8 mouse cellular contexts compared by ENCODE assay signal in genomic region chr4:150871392-150872138, GRCm38 (mm10). TPM values are rescaled to one million over a fixed set of nuclear protein-coding genes. Genes with fewer than 3 reads are reported as not detected.
A peak's percentile ranks its signal among the peaks of the same experiment; 100 is the strongest.
DNase-seq lines count a peak whose midpoint lies in the region; ATAC-seq and TF ChIP-seq lines count a peak whose summit lies in the region.

No protein-coding gene starts in this region.

- no peaks in the 10 kb centered on the region for H3K27me3 ChIP-seq in thymus, adult 2 months (ENCODE audit: control insufficient read depth, insufficient read depth, low read length)
- H3K27me3 ChIP-seq in embryonic facial prominence, embryonic 12.5 days: no peaks in the 10 kb centered on the region
- no peaks in the 10 kb centered on the region for H3K27me3 ChIP-seq in midbrain, embryonic 14.5 days (ENCODE audit: control insufficient read depth, insufficient read depth, low read length)

- H3K36me3 ChIP-seq in thymus, adult 2 months (ENCODE audit: control insufficient read depth, insufficient read depth, low read length): peaks cover 13% of the 10 kb centered on the region; the same call in 1 of the 2 replicates
- H3K36me3 ChIP-seq in embryonic facial prominence, embryonic 12.5 days: peaks cover 17% of the 10 kb centered on the region
- H3K36me3 ChIP-seq in midbrain, embryonic 14.5 days (ENCODE audit: control insufficient read depth, insufficient read depth, low read length): peaks cover 14% of the 10 kb centered on the region

- H3K4me1 ChIP-seq in thymus, adult 2 months (replicated peaks; ENCODE audit: control insufficient read depth, insufficient read depth, low read length): peaks cover 10% of the 10 kb centered on the region
- H3K4me1 ChIP-seq in embryonic facial prominence, embryonic 12.5 days: peaks cover 25% of the 10 kb centered on the region
- H3K4me1 ChIP-seq in midbrain, embryonic 14.5 days (ENCODE audit: control insufficient read depth, insufficient read depth, low read length): peaks cover 7% of the 10 kb centered on the region; the same call in 1 of the 2 replicates

- intact Hi-C loops in heart, postnatal 14 days (cut with DNase I): no loop called here

- peak overlapping the region; percentile 6; the same call in 1 of the 2 replicates for H3K4me2 ChIP-seq in embryonic facial prominence, embryonic 12.5 days (replicated peaks)
- no peak overlapping the region for H3K4me2 ChIP-seq in midbrain, embryonic 14.5 days (ENCODE audit: low read length)

- no peak for TF ChIP-seq CTCF in thymus, adult 2 months (IDR thresholded peaks at IDR 0.05; ENCODE audit: borderline replicate concordance, control insufficient read depth, extremely low read depth, insufficient read depth, low read length, poor library complexity)

- H3K4me3 ChIP-seq in thymus, adult 2 months (ENCODE audit: control insufficient read depth, insufficient read depth, low read length): no peak overlapping the region
- no peak overlapping the region for H3K4me3 ChIP-seq in embryonic facial prominence, embryonic 12.5 days
- no peak overlapping the region for H3K4me3 ChIP-seq in midbrain, embryonic 14.5 days (replicated peaks; ENCODE audit: low read depth, low read length)

- H3K27ac ChIP-seq in thymus, adult 2 months (ENCODE audit: control insufficient read depth, insufficient read depth, low read length): peak overlapping the region; percentile 20; the same call in 1 of the 2 replicates
- H3K27ac ChIP-seq in embryonic facial prominence, embryonic 12.5 days: peak overlapping the region; percentile 73
- no peak overlapping the region for H3K27ac ChIP-seq in midbrain, embryonic 14.5 days (replicated peaks; ENCODE audit: low read depth, low read length)

- TF ChIP-seq POLR2A in thymus, adult 2 months (IDR thresholded peaks at IDR 0.05; ENCODE audit: control insufficient read depth, extremely low read depth, insufficient read depth, low read length, poor library complexity): no peak

- ATAC-seq in embryonic facial prominence, embryonic 12.5 days (ENCODE audit: insufficient number of reproducible peaks, insufficient read depth, low FRiP score, low TSS enrichment): peak; percentile 73
- ATAC-seq in midbrain, embryonic 14.5 days (ENCODE audit: low FRiP score, low TSS enrichment): no peak

- no peak overlapping the region for H3K9ac ChIP-seq in embryonic facial prominence, embryonic 12.5 days
- peak overlapping the region; percentile 20; the same call in 1 of the 2 replicates for H3K9ac ChIP-seq in midbrain, embryonic 14.5 days (replicated peaks; ENCODE audit: low read length)

- H3K9me3 ChIP-seq in embryonic facial prominence, embryonic 12.5 days: no peaks in the 10 kb centered on the region
- H3K9me3 ChIP-seq in midbrain, embryonic 14.5 days (ENCODE audit: control insufficient read depth, low read length): no peaks in the 10 kb centered on the region

- DNase-seq in thymus, adult 2 months: no peak
- DNase-seq in thymus, adult 18-20 months: no peak
- peak; percentile 61 to 64 for DNase-seq in heart, postnatal 14 days
- peak; percentile 39 for DNase-seq in layer of hippocampus, adult 9-11 months
- DNase-seq in midbrain, embryonic 14.5 days: peak; percentile 12
- DNase-seq in right cerebral cortex, postnatal 14 days: no peak
- no peak for DNase-seq in thymus, postnatal 14 days

- WGBS in thymus, adult 2 months: 90% methylated on average over 10 of the region's 10 CpGs
- WGBS in embryonic facial prominence, embryonic 12.5 days: 17% methylated on average over 10 of the region's 10 CpGs
- 35% methylated on average over 10 of the region's 10 CpGs for WGBS in midbrain, embryonic 14.5 days

RNA-seq across cellular contexts. Expression of gene Errfi1, which starts 17.8 kb away (rescaled TPM):
- 12.4 and 17.2 TPM in 2 replicates for polyA plus RNA-seq in thymus, adult 2 months (2012; rRNA removed)
- 26.9 and 27.8 TPM in 2 replicates for polyA plus RNA-seq in embryonic facial prominence, embryonic 12.5 days (2016; fragmentation: Nextera tagmentation; extraction: Ambion mirVana)
- total RNA-seq in heart, postnatal 14 days (2021): 10 to 100 TPM; 38.4 to 44.5 TPM
- 20.1 and 25.3 TPM in 2 replicates for polyA plus RNA-seq in midbrain, embryonic 14.5 days (2014; fragmentation: Nextera tagmentation; extraction: Ambion mirVana)

RNA-seq across cellular contexts. Expression of gene Park7, which starts 42.7 kb away (rescaled TPM):
- polyA plus RNA-seq in thymus, adult 2 months (2012; rRNA removed): 128 and 138 TPM in 2 replicates
- 425 and 444 TPM in 2 replicates for polyA plus RNA-seq in embryonic facial prominence, embryonic 12.5 days (2016; fragmentation: Nextera tagmentation; extraction: Ambion mirVana)
- total RNA-seq in heart, postnatal 14 days (2021): 100 to 1,000 TPM; 200 to 218 TPM
- polyA plus RNA-seq in midbrain, embryonic 14.5 days (2014; fragmentation: Nextera tagmentation; extraction: Ambion mirVana): 367 and 400 TPM in 2 replicates

RNA-seq across cellular contexts. Expression of gene Tnfrsf9, which starts 42.8 kb away (rescaled TPM):
- polyA plus RNA-seq in thymus, adult 2 months (2012; rRNA removed): 13.4 and 13.5 TPM in 2 replicates
- 0.29 and 1.0 TPM in 2 replicates for polyA plus RNA-seq in embryonic facial prominence, embryonic 12.5 days (2016; fragmentation: Nextera tagmentation; extraction: Ambion mirVana)
- total RNA-seq in heart, postnatal 14 days (2021): under 1 TPM; 0.29 to 0.45 TPM
- polyA plus RNA-seq in midbrain, embryonic 14.5 days (2014; fragmentation: Nextera tagmentation; extraction: Ambion mirVana): 0.13 TPM in 1 of 2 replicates, not detected in the other

Comparison
In these comparisons a context has a peak if more than half of its experiments do, and no peak if none do; other contexts are left out.
1. DNase-seq: peak in heart, postnatal 14 days (2 of 2), layer of hippocampus, adult 9-11 months (single experiment) and midbrain, embryonic 14.5 days (single experiment); none in thymus, adult 2 months (single experiment), thymus, adult 18-20 months (0 of 2), right cerebral cortex, postnatal 14 days (single experiment) and thymus, postnatal 14 days (single experiment).